Mouse (Mus musculus) heart, embryonic 11.5 days (tissue): ENCODE results near the gene Mrpl2. TPM values are rescaled to one million over a fixed set of nuclear protein-coding genes. Genes with fewer than 3 reads are reported as not detected.

Source experiments
- ATAC-seq: fragments of 200-750 bp; cut with Nextera tagmentation; replicated peaks from 2 replicates; pipeline ENCODE4 v1.8.0; 2017; ENCODE audit warnings: moderate library complexity; ENCODE audit not compliant: insufficient number of reproducible peaks, low FRiP score, low TSS enrichment
- H3K27ac ChIP-seq: fragments of 300-500 bp; sonication (generic); 2 replicates; pipeline ENCODE4 v1.5.1; 2014; ENCODE audit warnings: mild to moderate bottlenecking, low read depth, low read length
- H3K27me3 ChIP-seq: fragments of 300-500 bp; sonication (generic); 2 replicates; pipeline ENCODE4 v1.6.1; 2014; ENCODE audit warnings: mild to moderate bottlenecking, low read length, mixed read lengths; ENCODE audit not compliant: control insufficient read depth, insufficient read depth
- H3K36me3 ChIP-seq: fragments of 300-500 bp; sonication (generic); 2 replicates; pipeline ENCODE4 v1.6.1; 2014; ENCODE audit warnings: mild to moderate bottlenecking, low read length, moderate library complexity, mixed read lengths; ENCODE audit not compliant: control insufficient read depth, insufficient read depth
- H3K4me1 ChIP-seq: fragments of 300-500 bp; sonication (generic); 2 replicates; pipeline ENCODE4 v1.6.1; 2014; ENCODE audit warnings: low read length; ENCODE audit not compliant: control insufficient read depth, insufficient read depth
- H3K4me2 ChIP-seq: fragments of 300-500 bp; sonication (generic); 2 replicates; pipeline ENCODE4 v1.6.1; 2014; ENCODE audit warnings: mild to moderate bottlenecking, moderate library complexity
- H3K4me3 ChIP-seq: fragments of 300-500 bp; sonication (generic); 2 replicates; pipeline ENCODE4 v1.5.1; 2014; ENCODE audit warnings: low read depth, low read length
- H3K9ac ChIP-seq: fragments of 300-500 bp; sonication (generic); 2 replicates; pipeline ENCODE4 v1.6.1; 2014; ENCODE audit warnings: mild to moderate bottlenecking, low read depth, low read length, moderate library complexity
- H3K9me3 ChIP-seq: fragments of 300-500 bp; sonication (generic); replicated peaks from 2 replicates; pipeline ENCODE4 v1.6.1; 2016; ENCODE audit warnings: low read length; ENCODE audit not compliant: control insufficient read depth
- WGBS: fragments of 180-500 bp; shearing (Covaris S2); extraction: QIAGEN DNeasy Blood & Tissue Kit; methylation state at CpG from one replicate; pipeline ENCODE4 v1.1.7; 2014; ENCODE audit not compliant: insufficient replicate concordance; 5-methylcytosine and 5-hydroxymethylcytosine counted together
- polyA plus RNA-seq: library from polyadenylated mRNA; unstranded; fragments of >200 nt; fragmentation: Nextera tagmentation; extraction: Ambion mirVana; gene quantifications from 2 replicates; pipeline ENCODE4 v1.2.1, GENCODE M21; 2014

The Mrpl2 gene
- polyA plus RNA-seq, 1 experiment from 2014 or later: 110 TPM

GRCm38 (mm10) chr17:46648436-46648835, 2.4 kb downstream of the Mrpl2 start:
- no peak for ATAC-seq
- Histone ChIP-seq H3K27me3 (no peaks in the 10 kb centered on the region), H3K4me1 (peaks cover 36% of the 10 kb centered on the region), H3K4me3 (no peak overlapping the region), H3K36me3 (peaks cover 13% of the 10 kb centered on the region), H3K9ac (no peak overlapping the region), H3K27ac (no peak overlapping the region), H3K4me2 (no peak overlapping the region), H3K9me3 (no peaks in the 10 kb centered on the region)
- 90% methylated on average over 9 of the region's 9 CpGs for WGBS

- peaks cover 30% of the 10 kb centered on the region for H3K4me1 ChIP-seq
- peak overlapping the region; percentile 93 for H3K4me2 ChIP-seq
- no peaks in the 10 kb centered on the region for H3K27me3 ChIP-seq
- peak overlapping the region; percentile 79 for H3K4me3 ChIP-seq
- WGBS: 36% methylated on average over 15 of the region's 15 CpGs
- peaks cover 27% of the 10 kb centered on the region for H3K36me3 ChIP-seq
- no peaks in the 10 kb centered on the region for H3K9me3 ChIP-seq
- H3K9ac ChIP-seq: peak overlapping the region; percentile 94
- H3K27ac ChIP-seq: peak overlapping the region; percentile 97
- ATAC-seq: no peak
Measured at GRCm38 (mm10) chr17:46649811-46650210, 3.8 kb downstream of the Mrpl2 start.

GRCm38 (mm10) chr17:46650232-46651031, 4.4 kb downstream of the Mrpl2 start, which contains the start of gene Cul7:
Cul7 (plus strand) TSS chr17:46650337.
- Histone ChIP-seq H3K9me3 (no peaks in the 10 kb centered on the region), H3K27me3 (no peaks in the 10 kb centered on the region), H3K27ac (peak within 1 kb of the TSS; percentile 97), H3K4me1 (peaks cover 26% of the 10 kb centered on the region), H3K4me3 (peak within 1 kb of the TSS; percentile 79), H3K36me3 (peaks cover 30% of the 10 kb centered on the region), H3K9ac (peak within 1 kb of the TSS; percentile 94), H3K4me2 (peak within 1 kb of the TSS; percentile 93)
- peak; percentile 91 for ATAC-seq
- under 1% methylated on average over 56 of the region's 58 CpGs for WGBS

- H3K4me2 ChIP-seq: peak overlapping the region; percentile 93
- peaks cover 37% of the 10 kb centered on the region for H3K36me3 ChIP-seq
- H3K9ac ChIP-seq: peak overlapping the region; percentile 94
- 72% methylated on average over 17 of the region's 17 CpGs for WGBS
- peak overlapping the region; percentile 97 for H3K27ac ChIP-seq
- no peak for ATAC-seq
- H3K4me3 ChIP-seq: peak overlapping the region; percentile 79
- no peaks in the 10 kb centered on the region for H3K9me3 ChIP-seq
- peaks cover 26% of the 10 kb centered on the region for H3K4me1 ChIP-seq
- H3K27me3 ChIP-seq: no peaks in the 10 kb centered on the region
Measured at GRCm38 (mm10) chr17:46651292-46651691, 5.3 kb downstream of the Mrpl2 start.

GRCm38 (mm10) chr17:46651755-46652547, 5.9 kb downstream of the Mrpl2 start:
- peak overlapping the region; percentile 97; the same call in 1 of the 2 replicates for H3K27ac ChIP-seq
- peaks cover 37% of the 10 kb centered on the region for H3K36me3 ChIP-seq
- no peaks in the 10 kb centered on the region for H3K9me3 ChIP-seq
- H3K9ac ChIP-seq: peak overlapping the region; percentile 94
- ATAC-seq: no peak
- no peaks in the 10 kb centered on the region for H3K27me3 ChIP-seq
- peak overlapping the region; percentile 93 for H3K4me2 ChIP-seq
- 60% methylated on average over 20 of the region's 20 CpGs for WGBS
- peak overlapping the region; percentile 79 for H3K4me3 ChIP-seq
- H3K4me1 ChIP-seq: peaks cover 24% of the 10 kb centered on the region

GRCm38 (mm10) chr17:46656054-46656453, 10.0 kb downstream of the Mrpl2 start:
- H3K27ac ChIP-seq: no peak overlapping the region
- no peak for ATAC-seq
- H3K4me3 ChIP-seq: no peak overlapping the region
- 77% methylated on average over 6 of the region's 6 CpGs for WGBS
- H3K4me2 ChIP-seq: no peak overlapping the region
- H3K4me1 ChIP-seq: peaks cover 14% of the 10 kb centered on the region
- H3K27me3 ChIP-seq: no peaks in the 10 kb centered on the region
- no peaks in the 10 kb centered on the region for H3K9me3 ChIP-seq
- peaks cover 57% of the 10 kb centered on the region for H3K36me3 ChIP-seq
- no peak overlapping the region for H3K9ac ChIP-seq

- H3K9ac ChIP-seq: no peak overlapping the region
- 90% methylated on average over 9 of the region's 9 CpGs for WGBS
- H3K4me3 ChIP-seq: no peak overlapping the region
- H3K9me3 ChIP-seq: no peaks in the 10 kb centered on the region
- no peak overlapping the region for H3K4me2 ChIP-seq
- no peak overlapping the region for H3K27ac ChIP-seq
- H3K4me1 ChIP-seq: no peaks in the 10 kb centered on the region
- H3K27me3 ChIP-seq: no peaks in the 10 kb centered on the region
- no peak for ATAC-seq
- H3K36me3 ChIP-seq: peaks cover 58% of the 10 kb centered on the region
Measured at GRCm38 (mm10) chr17:46661351-46661750, 15.3 kb downstream of the Mrpl2 start.

- Histone ChIP-seq H3K36me3 (peaks cover 58% of the 10 kb centered on the region), H3K4me3 (no peak overlapping the region), H3K4me1 (no peaks in the 10 kb centered on the region), H3K9ac (no peak overlapping the region), H3K27ac (no peak overlapping the region), H3K9me3 (no peaks in the 10 kb centered on the region), H3K27me3 (no peaks in the 10 kb centered on the region), H3K4me2 (no peak overlapping the region)
- no peak for ATAC-seq
- 93% methylated on average over 12 of the region's 12 CpGs for WGBS
Measured at GRCm38 (mm10) chr17:46661981-46662380, 16.0 kb downstream of the Mrpl2 start.
